Mouse (Mus musculus) forebrain, embryonic 15.5 days (tissue): ENCODE measurements at regions not wholly inside any gene's neighbourhood (a gene's known extent, or its start where the extent isn't known, plus 50 kb on each side); places are given as distances from the start of the nearest gene placed in this dataset.
A peak's percentile ranks its signal among the peaks of the same experiment; 100 is the strongest.

Source experiments
- ATAC-seq: fragments of 200-750 bp; cut with Nextera tagmentation; replicated peaks from 2 replicates; pipeline ENCODE4 v1.8.0; 2017; ENCODE audit warnings: mild to moderate bottlenecking, moderate TSS enrichment, moderate library complexity
- H3K27ac ChIP-seq: fragments of 300-500 bp; sonication (generic); replicated peaks from 2 replicates; pipeline ENCODE4 v1.5.1; 2015; ENCODE audit warnings: mild to moderate bottlenecking, inconsistent platforms
- H3K27me3 ChIP-seq: fragments of 300-500 bp; sonication (generic); 2 replicates; pipeline ENCODE4 v1.6.1; 2015; ENCODE audit warnings: inconsistent platforms
- H3K36me3 ChIP-seq: fragments of 300-500 bp; sonication (generic); 2 replicates; pipeline ENCODE4 v1.6.1; 2015; ENCODE audit warnings: mild to moderate bottlenecking, inconsistent platforms
- H3K4me1 ChIP-seq: fragments of 300-500 bp; sonication (generic); 2 replicates; pipeline ENCODE4 v1.6.1; 2015; ENCODE audit warnings: inconsistent platforms
- H3K4me2 ChIP-seq: fragments of 300-500 bp; sonication (generic); replicated peaks from 2 replicates; pipeline ENCODE4 v1.6.1; 2015; ENCODE audit warnings: mild to moderate bottlenecking, inconsistent platforms
- H3K4me3 ChIP-seq: fragments of 300-500 bp; sonication (generic); 2 replicates; pipeline ENCODE4 v1.5.1; 2015; ENCODE audit warnings: mild to moderate bottlenecking, inconsistent platforms
- H3K9ac ChIP-seq: fragments of 300-500 bp; sonication (generic); replicated peaks from 2 replicates; pipeline ENCODE4 v1.6.1; 2015; ENCODE audit warnings: mild to moderate bottlenecking, inconsistent platforms
- H3K9me3 ChIP-seq: fragments of 300-500 bp; sonication (generic); 2 replicates; pipeline ENCODE4 v1.6.1; 2016; ENCODE audit warnings: inconsistent platforms
- WGBS: fragments of 180-500 bp; shearing (Covaris S2); methylation state at CpG from one replicate; pipeline ENCODE4 v1.1.7; 2015; ENCODE audit warnings: mixed read lengths; 5-methylcytosine and 5-hydroxymethylcytosine counted together

DNA sequence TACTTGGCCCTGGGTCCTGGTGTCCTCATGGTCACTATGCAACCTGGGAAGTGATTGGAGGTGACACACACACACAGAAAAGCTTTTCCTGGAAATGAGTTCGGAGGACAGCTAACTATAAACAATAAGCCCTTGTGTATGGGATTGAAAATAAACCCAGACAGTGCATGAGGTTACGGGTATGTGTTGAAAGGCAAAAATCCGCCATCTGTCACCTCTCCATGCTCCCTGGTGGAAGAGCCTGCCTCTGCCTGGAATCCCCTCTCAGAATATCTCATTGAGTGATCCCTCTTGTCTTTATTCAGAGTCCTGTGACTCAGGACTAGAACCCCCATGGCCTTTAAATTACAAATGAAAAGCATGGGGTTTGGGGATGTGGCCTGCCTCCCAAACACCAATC, 276.2 kb downstream of the Pik3r1 start:
- Histone ChIP-seq H3K36me3 (no peaks in the 10 kb centered on the region), H3K27ac (no peak overlapping the region), H3K4me1 (peaks cover 7% of the 10 kb centered on the region; the same call in 1 of the 2 replicates), H3K9me3 (no peaks in the 10 kb centered on the region), H3K4me3 (no peak overlapping the region), H3K4me2 (no peak overlapping the region), H3K9ac (no peak overlapping the region), H3K27me3 (no peaks in the 10 kb centered on the region)
- 25% methylated on average over 3 of the region's 3 CpGs for WGBS
- ATAC-seq: no peak

DNA sequence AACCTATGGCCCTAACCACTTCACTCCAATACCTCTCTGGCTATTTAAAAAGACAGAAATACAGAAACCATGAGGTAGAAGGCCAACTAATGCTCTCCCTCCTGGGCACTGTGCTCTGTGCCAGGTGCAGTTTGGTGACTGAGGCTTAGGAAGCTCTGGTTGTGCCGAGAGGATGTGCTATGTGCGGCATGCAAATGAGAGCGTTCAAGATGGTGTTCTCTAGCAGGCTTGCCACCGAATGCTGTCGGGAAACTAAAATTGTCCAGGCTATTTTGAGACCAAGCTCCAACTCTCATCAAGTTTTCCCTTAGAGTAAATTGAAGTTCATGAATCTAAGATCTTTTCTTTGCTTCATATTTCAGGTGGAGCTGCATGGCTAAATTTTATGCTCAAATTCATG, 277.1 kb downstream of the Pik3r1 start:
- Histone ChIP-seq H3K36me3 (no peaks in the 10 kb centered on the region), H3K4me3 (no peak overlapping the region), H3K4me1 (peaks cover 7% of the 10 kb centered on the region; the same call in 1 of the 2 replicates), H3K27me3 (no peaks in the 10 kb centered on the region), H3K27ac (no peak overlapping the region), H3K9me3 (no peaks in the 10 kb centered on the region), H3K4me2 (no peak overlapping the region), H3K9ac (no peak overlapping the region)
- WGBS: 67% methylated on average over 5 of the region's 5 CpGs
- no peak for ATAC-seq

DNA sequence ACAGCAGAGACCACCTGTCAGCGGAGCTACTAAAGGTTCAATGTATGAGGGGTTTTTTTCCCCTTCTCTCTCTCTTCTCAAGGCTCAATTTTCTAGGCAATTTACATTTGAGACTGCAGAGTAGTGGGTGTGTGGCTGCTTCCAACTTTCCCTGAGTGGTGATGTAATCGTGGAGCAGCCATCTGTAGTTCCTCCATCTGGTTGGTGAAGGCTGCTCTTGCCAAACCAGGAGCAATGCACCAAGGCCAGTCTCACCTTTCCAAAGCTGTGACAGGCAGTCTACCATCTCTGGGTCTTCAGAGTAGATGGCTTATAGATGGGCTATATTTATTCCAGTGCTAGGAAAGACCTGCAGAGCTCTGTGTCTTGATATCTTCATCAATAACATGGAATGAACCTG, 280.4 kb downstream of the Pik3r1 start:
- peak; percentile 70 for ATAC-seq

DNA sequence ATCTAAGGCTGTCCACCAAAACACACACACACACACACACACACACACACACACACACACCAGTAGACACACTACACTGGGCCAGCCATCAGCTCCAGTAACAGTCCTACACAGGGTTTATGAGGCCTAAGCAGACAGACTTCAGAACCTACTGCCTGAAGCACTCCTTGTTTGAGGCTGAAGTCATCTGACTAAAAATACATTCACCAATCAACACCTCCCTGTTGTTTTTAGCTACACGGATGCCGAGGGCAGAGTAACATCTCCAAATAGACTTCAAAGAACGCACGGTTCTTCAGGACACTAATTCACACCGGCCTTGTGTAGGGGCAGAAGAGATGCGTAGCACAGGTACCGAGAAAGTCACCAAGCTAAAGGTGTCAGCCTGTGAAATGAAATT, 282.2 kb downstream of the Pik3r1 start:
- no peak for ATAC-seq
- Histone ChIP-seq H3K9ac (no peak overlapping the region), H3K4me1 (peaks cover 9% of the 10 kb centered on the region), H3K36me3 (no peaks in the 10 kb centered on the region), H3K27ac (no peak overlapping the region), H3K4me3 (no peak overlapping the region), H3K4me2 (no peak overlapping the region), H3K27me3 (no peaks in the 10 kb centered on the region), H3K9me3 (no peaks in the 10 kb centered on the region)
- 96% methylated on average over 7 of the region's 7 CpGs for WGBS

More for the DNA sequence above, 280.4 kb downstream of the Pik3r1 start:
- Histone ChIP-seq H3K4me2 (no peak overlapping the region), H3K9me3 (no peaks in the 10 kb centered on the region), H3K36me3 (no peaks in the 10 kb centered on the region), H3K27me3 (no peaks in the 10 kb centered on the region), H3K27ac (0 out of 2 replicates have a peak overlapping the region, but pooled peaks have one; percentile 33), H3K4me3 (no peak overlapping the region), H3K9ac (no peak overlapping the region), H3K4me1 (peaks cover 7% of the 10 kb centered on the region; the same call in 1 of the 2 replicates)
- 65% methylated on average over 2 of the region's 2 CpGs for WGBS

DNA sequence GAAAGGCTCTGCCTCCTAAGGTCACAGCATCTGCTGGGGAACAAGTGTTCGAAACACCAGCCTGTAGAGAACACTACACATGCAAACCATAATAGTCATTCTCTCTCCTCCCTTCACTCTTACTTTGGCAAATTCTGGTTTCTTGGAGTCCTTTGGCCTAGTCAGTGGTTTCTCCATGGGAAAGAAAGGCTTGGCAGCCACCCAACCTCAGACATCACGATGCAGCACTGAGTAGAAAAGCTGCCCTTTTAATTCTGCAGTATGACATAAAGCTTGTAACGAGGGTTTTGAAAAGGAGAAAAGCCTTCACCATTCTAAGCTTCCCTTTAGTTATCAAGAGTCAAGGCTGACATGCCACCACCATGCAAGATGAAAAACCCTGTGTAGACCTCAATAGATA, 284.2 kb downstream of the Pik3r1 start:
- H3K9me3 ChIP-seq: no peaks in the 10 kb centered on the region
- no peaks in the 10 kb centered on the region for H3K27me3 ChIP-seq
- WGBS: 37% methylated on average over 3 of the region's 3 CpGs
- H3K9ac ChIP-seq: no peak overlapping the region
- no peak overlapping the region for H3K4me2 ChIP-seq
- peaks cover 9% of the 10 kb centered on the region for H3K4me1 ChIP-seq
- no peaks in the 10 kb centered on the region for H3K36me3 ChIP-seq
- no peak overlapping the region for H3K27ac ChIP-seq
- ATAC-seq: no peak
- H3K4me3 ChIP-seq: no peak overlapping the region

DNA sequence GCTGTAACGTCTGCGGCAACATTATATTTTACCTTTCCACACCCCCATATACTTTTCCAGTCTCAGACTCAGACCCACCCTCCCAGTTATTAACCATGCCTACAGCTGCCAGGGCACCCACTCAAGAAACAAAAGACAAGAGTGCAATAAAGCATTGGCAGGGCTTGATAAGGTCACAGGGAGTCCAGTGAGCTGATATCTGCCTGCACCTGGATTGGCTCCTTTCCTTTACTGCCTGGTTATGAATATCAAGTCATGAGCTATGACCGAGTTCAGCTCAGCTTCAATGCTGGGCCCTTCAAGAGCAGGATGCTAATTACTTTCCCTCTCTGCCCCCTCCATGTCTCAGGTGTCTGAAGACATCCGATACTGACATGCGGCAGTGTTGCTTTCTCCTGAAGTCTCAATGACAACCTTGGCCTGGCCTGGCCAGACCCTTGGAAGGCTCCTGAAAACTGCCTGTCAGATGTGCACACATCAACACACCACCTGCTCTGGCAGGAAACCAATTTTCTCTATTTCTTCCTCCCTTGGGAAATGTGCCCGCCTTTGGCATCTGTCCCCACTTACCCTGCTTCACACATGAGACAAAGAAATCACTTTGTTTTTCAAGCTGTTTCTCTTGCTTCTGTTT, 286.3 kb downstream of the Pik3r1 start:
- H3K27me3 ChIP-seq: no peaks in the 10 kb centered on the region
- no peak overlapping the region for H3K4me2 ChIP-seq
- H3K9me3 ChIP-seq: no peaks in the 10 kb centered on the region
- peak overlapping the region; percentile 37; the same call in 1 of the 2 replicates for H3K27ac ChIP-seq
- H3K4me3 ChIP-seq: no peak overlapping the region
- 62% methylated on average over 6 of the region's 6 CpGs for WGBS
- no peak overlapping the region for H3K9ac ChIP-seq
- H3K36me3 ChIP-seq: no peaks in the 10 kb centered on the region
- H3K4me1 ChIP-seq: peaks cover 5% of the 10 kb centered on the region
- peak; percentile 68 for ATAC-seq

DNA sequence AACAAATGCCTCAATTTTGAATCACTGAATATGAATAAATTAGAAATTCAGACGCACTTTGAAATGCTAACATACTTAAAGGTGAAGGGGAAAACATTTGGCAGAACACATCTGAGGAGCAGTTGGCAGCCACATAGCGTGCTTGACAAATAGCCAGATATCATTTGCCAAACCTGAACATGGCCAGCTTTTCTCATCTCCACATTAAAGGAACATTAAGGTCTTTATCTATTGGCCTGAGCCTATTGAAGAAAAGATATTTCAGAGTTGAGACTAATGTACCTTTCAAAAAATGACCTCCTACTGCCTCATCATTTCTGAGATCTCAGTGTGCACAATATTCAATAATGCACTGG, 288.7 kb downstream of the Pik3r1 start:
- Histone ChIP-seq H3K4me1 (peaks cover 5% of the 10 kb centered on the region), H3K4me3 (no peak overlapping the region), H3K9ac (no peak overlapping the region), H3K36me3 (no peaks in the 10 kb centered on the region), H3K9me3 (no peaks in the 10 kb centered on the region), H3K4me2 (no peak overlapping the region), H3K27ac (no peak overlapping the region), H3K27me3 (no peaks in the 10 kb centered on the region)
- 69% methylated on average over 2 of the region's 2 CpGs for WGBS
- ATAC-seq: no peak

DNA sequence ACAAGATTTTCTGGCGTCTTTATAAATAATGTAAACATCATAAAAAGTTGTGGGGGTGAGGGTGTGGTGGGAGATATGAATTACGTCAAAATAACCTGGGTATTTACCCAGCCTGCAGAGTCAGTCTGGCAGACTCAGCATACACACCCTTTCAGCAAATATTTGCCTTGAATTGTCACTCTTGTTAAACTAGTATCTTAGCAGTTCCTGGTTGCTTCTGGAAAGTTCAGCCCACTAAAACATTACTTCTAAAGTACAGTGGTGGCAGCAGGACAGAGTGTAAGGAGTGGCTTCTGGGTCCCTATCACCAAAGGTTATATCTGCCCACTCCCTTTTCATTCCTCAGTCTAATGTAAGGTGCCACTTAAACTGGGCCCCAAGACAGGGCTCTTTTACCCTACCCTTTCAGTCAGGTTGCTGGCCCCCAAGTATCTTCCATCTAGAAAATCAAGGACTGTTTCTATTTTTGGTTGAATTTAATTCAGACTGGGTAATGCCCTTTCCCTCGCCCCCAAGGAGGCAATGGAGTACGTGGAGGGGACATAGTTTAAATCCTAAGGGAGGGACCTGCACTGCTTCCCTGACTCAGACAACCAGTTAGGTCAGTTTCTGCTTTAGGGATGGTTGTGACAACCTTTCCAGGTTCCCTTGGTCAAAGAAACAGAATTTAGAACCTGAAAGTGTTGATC, 289.3 kb downstream of the Pik3r1 start:
- H3K36me3 ChIP-seq: no peaks in the 10 kb centered on the region
- no peaks in the 10 kb centered on the region for H3K27me3 ChIP-seq
- no peak overlapping the region for H3K27ac ChIP-seq

DNA sequence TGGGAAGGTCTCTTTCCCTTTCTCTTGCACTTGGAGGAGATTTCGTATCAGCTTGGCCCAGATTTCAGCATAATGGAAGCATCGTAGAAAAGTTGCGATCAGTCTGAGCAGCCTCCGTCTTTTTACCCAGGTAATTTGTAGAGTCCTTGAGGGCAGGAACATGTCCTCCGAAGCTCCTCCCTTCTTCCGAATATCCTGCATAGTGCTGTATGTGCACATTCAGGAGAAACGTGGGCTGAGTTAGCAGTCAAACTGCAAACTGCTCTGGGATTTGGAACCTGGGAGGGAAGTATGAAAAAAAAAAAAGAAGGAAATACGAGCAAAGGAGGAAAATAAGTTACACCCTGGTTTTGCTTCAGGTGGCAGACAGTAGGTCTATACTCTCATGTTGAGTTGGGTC, 294.7 kb downstream of the Pik3r1 start:
- H3K4me1 ChIP-seq: 0 out of 2 replicates have a peak, but pooled peaks cover 7% of the 10 kb centered on the region
- H3K4me3 ChIP-seq: no peak overlapping the region
- no peak overlapping the region for H3K4me2 ChIP-seq
- H3K27ac ChIP-seq: no peak overlapping the region
- no peaks in the 10 kb centered on the region for H3K9me3 ChIP-seq
- no peaks in the 10 kb centered on the region for H3K27me3 ChIP-seq
- no peaks in the 10 kb centered on the region for H3K36me3 ChIP-seq
- WGBS: 91% methylated on average over 8 of the region's 8 CpGs
- no peak overlapping the region for H3K9ac ChIP-seq
- ATAC-seq: no peak

More for the DNA sequence above, 289.3 kb downstream of the Pik3r1 start:
- Histone ChIP-seq H3K4me2 (no peak overlapping the region), H3K4me1 (peaks cover 5% of the 10 kb centered on the region), H3K4me3 (no peak overlapping the region), H3K9me3 (no peaks in the 10 kb centered on the region), H3K9ac (no peak overlapping the region)
- WGBS: 77% methylated on average over 4 of the region's 4 CpGs
- no peak for ATAC-seq

DNA sequence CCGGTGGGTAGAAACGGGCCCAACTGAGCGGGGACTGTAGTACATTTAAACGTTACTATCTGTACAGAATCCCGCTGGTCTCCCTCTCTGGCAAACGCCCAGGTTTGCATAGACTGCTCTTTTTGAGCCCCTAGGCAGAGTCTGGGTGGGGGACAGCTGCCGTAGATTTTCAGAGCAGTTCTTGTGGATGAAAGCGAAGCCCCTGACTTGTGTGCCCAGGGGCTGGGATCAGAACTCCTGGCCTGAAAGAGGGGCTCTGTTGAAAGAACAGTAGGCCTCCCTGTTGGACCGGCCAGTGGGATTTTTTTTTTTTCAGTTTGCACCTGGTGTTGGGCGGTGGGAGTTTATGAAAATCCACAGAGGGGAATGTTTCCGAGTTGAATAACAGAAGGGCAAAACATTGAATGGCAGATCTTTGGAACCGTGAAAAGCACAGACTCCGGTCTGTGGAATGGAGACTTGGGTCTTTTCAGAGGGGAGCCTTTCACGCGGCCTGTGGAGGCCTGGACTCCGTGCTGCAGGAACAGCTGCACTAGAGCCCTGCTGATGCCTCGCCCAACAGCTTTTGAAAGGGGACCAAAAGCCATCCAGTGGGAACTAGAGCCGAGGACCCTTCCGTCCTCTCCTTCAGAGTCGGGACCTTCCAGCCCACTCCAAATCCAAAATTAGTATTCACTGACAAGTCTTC, 297.3 kb downstream of the Pik3r1 start:
- 0 out of 2 replicates have a peak, but pooled peaks cover 7% of the 10 kb centered on the region for H3K4me1 ChIP-seq
- H3K27ac ChIP-seq: no peak overlapping the region
- peak; percentile 66 for ATAC-seq
- H3K27me3 ChIP-seq: no peaks in the 10 kb centered on the region
- no peaks in the 10 kb centered on the region for H3K36me3 ChIP-seq
- H3K9me3 ChIP-seq: no peaks in the 10 kb centered on the region
- no peak overlapping the region for H3K9ac ChIP-seq
- no peak overlapping the region for H3K4me2 ChIP-seq
- no peak overlapping the region for H3K4me3 ChIP-seq
- 61% methylated on average over 20 of the region's 20 CpGs for WGBS

DNA sequence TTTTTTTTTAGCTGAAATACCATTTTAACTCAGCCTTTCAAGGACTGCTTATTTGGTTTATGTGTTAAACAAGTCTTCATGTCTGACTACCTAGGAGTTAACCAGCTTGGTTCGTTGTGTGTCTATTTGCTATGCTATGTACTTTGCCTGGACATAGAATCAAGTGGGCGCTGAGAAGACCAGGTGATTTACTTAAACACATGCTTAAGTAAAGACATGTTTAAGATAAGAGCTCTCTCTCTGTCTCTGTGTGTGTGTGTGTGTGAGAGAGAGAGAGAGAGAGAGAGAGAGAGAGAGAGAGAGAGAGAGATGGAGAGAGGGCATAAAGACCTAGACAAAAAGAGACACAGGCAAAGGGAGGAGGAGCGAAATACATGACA, 302.3 kb downstream of the Pik3r1 start:
- H3K4me2 ChIP-seq: no peak overlapping the region
- H3K9me3 ChIP-seq: no peaks in the 10 kb centered on the region
- no peaks in the 10 kb centered on the region for H3K27me3 ChIP-seq
- H3K4me3 ChIP-seq: no peak overlapping the region
- H3K27ac ChIP-seq: no peak overlapping the region
- 96% methylated on average over 3 of the region's 3 CpGs for WGBS
- no peaks in the 10 kb centered on the region for H3K36me3 ChIP-seq
- no peak overlapping the region for H3K9ac ChIP-seq
- 0 out of 2 replicates have a peak, but pooled peaks cover 4% of the 10 kb centered on the region for H3K4me1 ChIP-seq
- ATAC-seq: no peak

DNA sequence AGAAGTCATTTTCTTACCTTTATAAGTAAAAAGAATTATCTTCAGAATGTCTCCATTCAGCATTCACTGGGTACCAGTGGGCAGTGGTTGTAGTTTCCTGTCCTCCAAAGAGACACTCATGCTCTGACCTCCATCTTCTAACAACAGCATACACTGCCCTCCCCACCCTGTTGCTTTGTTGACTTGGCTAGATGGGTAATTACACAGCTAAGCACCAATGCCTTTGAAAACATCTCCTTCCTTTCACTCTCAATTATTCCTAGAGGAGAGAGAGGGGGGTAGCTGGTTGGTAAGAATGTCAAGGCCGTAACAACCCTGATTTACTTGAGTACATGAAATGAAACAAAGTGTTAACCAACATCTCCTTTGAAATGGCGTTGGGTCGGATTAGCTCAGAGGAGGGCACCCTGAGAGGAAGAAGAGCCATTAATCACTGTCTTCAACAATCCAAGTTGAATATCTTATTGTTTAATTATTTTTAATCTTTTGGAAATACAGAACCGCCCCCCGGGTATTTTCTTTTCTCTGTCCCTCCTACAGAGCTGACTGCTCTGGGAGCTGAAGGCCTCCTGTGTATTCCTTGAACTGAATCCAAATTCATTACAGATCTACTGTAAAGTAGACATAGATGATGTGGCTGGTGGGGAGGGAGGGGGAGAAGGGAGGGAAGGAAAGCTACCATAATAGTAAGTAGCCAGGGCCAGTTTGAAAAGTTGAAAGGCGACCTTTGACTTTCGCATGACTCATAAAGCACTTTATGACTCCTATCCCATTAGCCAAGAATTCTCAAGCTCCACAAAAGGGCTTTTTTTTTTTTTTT, 302.9 kb downstream of the Pik3r1 start:
- no peaks in the 10 kb centered on the region for H3K9me3 ChIP-seq
- no peak overlapping the region for H3K9ac ChIP-seq
- H3K4me1 ChIP-seq: no peaks in the 10 kb centered on the region
- H3K27me3 ChIP-seq: no peaks in the 10 kb centered on the region
- no peak overlapping the region for H3K4me2 ChIP-seq
- no peak overlapping the region for H3K4me3 ChIP-seq
- no peak overlapping the region for H3K27ac ChIP-seq
- no peaks in the 10 kb centered on the region for H3K36me3 ChIP-seq
- ATAC-seq: no peak
- WGBS: 71% methylated on average over 7 of the region's 7 CpGs
